Mouse (Mus musculus) CH12.LX (cell line): Measurements from ENCODE around the gene Hspb7. TPM values are rescaled to one million over a fixed set of nuclear protein-coding genes. Genes with fewer than 3 reads are reported as not detected.

Experiments used
- DNase-seq: peaks from one replicate; pipeline ENCODE4 v3.0.0-alpha.2; 2013; ENCODE audit errors: extremely low read depth
- H3K27ac ChIP-seq: 2 replicates; pipeline ENCODE4 v1.5.1; 2012; ENCODE audit warnings: low read depth, mild to moderate bottlenecking, control low read depth, moderate library complexity; ENCODE audit not compliant: insufficient read depth
- H3K27me3 ChIP-seq: replicated peaks from 2 replicates; pipeline ENCODE3; 2012; ENCODE audit warnings: inconsistent platforms
- H3K36me3 ChIP-seq, 2 experiments: replicated peaks in 1 of 2; 2 replicates each; pipeline versions ENCODE3 to v1.6.1; 2012; ENCODE audit warnings: inconsistent platforms in 1 of 2, low read length in 1 of 2, mild to moderate bottlenecking in 1 of 2, mixed read lengths in 1 of 2, moderate library complexity in 1 of 2; ENCODE audit not compliant: control insufficient read depth in 1 of 2, insufficient read depth in 1 of 2
- H3K4me1 ChIP-seq, 2 experiments: 2 replicates each; pipeline ENCODE4 v1.6.1; 2012; ENCODE audit warnings: inconsistent platforms in 1 of 2, moderate library complexity in 1 of 2; ENCODE audit not compliant: insufficient read depth in 2 of 2, control insufficient read depth in 1 of 2
- H3K4me2 ChIP-seq: 2 replicates; pipeline ENCODE4 v1.6.1; 2012; ENCODE audit warnings: low read depth, mild to moderate bottlenecking, control low read depth; ENCODE audit not compliant: poor library complexity, insufficient read depth, severe bottlenecking
- H3K4me3 ChIP-seq, 3 experiments: fragments of 150-350 bp in 1 of 3; sonication (generic) in 1 of 3; replicated peaks in 1 of 3; 2 replicates each; pipeline versions ENCODE3 to v1.5.1; 2011 to 2012; ENCODE audit warnings: low read depth in 2 of 3, low read length in 2 of 3, mild to moderate bottlenecking in 2 of 3, moderate library complexity in 2 of 3, control low read depth in 1 of 3, improper control_type of control experiment in 1 of 3, inconsistent platforms in 1 of 3, mixed read lengths in 1 of 3; ENCODE audit not compliant: poor library complexity in 1 of 3
- H3K79me2 ChIP-seq: replicated peaks from 2 replicates; pipeline ENCODE4 v1.6.1; 2012; ENCODE audit warnings: mild to moderate bottlenecking, moderate library complexity; ENCODE audit not compliant: control insufficient read depth, poor library complexity, insufficient read depth, severe bottlenecking; ENCODE audit errors: extremely low read depth
- H3K9ac ChIP-seq: 2 replicates; pipeline ENCODE4 v1.6.1; 2012; ENCODE audit warnings: low read depth, mild to moderate bottlenecking, control low read depth, moderate library complexity; ENCODE audit not compliant: insufficient read depth
- H3K9me3 ChIP-seq: replicated peaks from 2 replicates; pipeline ENCODE3; 2012; ENCODE audit warnings: low read length, inconsistent platforms, mixed read lengths
- BHLHE40 ChIP-seq: IDR thresholded peaks from 2 replicates; pipeline ENCODE4 v1.6.1; 2011; ENCODE audit warnings: mild to moderate bottlenecking, low read depth, low read length, improper control_type of control experiment
- CHD1 ChIP-seq: IDR thresholded peaks from 2 replicates; pipeline ENCODE4 v1.6.1; 2012; ENCODE audit warnings: low read depth, low read length, improper control_type of control experiment, inconsistent platforms
- CHD2 ChIP-seq: IDR thresholded peaks from 2 replicates; pipeline ENCODE4 v1.6.1; 2011; ENCODE audit warnings: low read length, improper control_type of control experiment
- E2F4 ChIP-seq: IDR thresholded peaks from 2 replicates; pipeline ENCODE4 v1.6.1; 2011; ENCODE audit warnings: low read depth, low read length, improper control_type of control experiment; ENCODE audit not compliant: insufficient replicate concordance
- EP300 ChIP-seq: IDR thresholded peaks from 2 replicates; pipeline ENCODE4 v1.6.1; 2011; ENCODE audit warnings: low read length, improper control_type of control experiment
- ETS1 ChIP-seq: conservative IDR thresholded peaks from 2 replicates; pipeline ENCODE4 v1.6.1; 2012; ENCODE audit warnings: low read depth, mild to moderate bottlenecking, inconsistent platforms, low read length, improper control_type of control experiment, moderate library complexity
- GABPA ChIP-seq: IDR thresholded peaks from 2 replicates; pipeline ENCODE4 v1.6.1; 2012; ENCODE audit warnings: low read depth, low read length, improper control_type of control experiment, inconsistent platforms; ENCODE audit not compliant: insufficient replicate concordance
- HCFC1 ChIP-seq: IDR thresholded peaks from 2 replicates; pipeline ENCODE4 v1.6.1; 2012; ENCODE audit warnings: low read depth, mild to moderate bottlenecking, inconsistent platforms, low read length, improper control_type of control experiment
- IRF4 ChIP-seq: IDR thresholded peaks from 2 replicates; pipeline ENCODE4 v1.6.1; 2014; ENCODE audit warnings: low read depth, mild to moderate bottlenecking, inconsistent platforms, low read length, improper control_type of control experiment
- JUN ChIP-seq: IDR thresholded peaks from 2 replicates; pipeline ENCODE4 v1.6.1; 2011; ENCODE audit warnings: low read depth, mild to moderate bottlenecking, low read length, improper control_type of control experiment, moderate library complexity; ENCODE audit not compliant: insufficient read depth
- MAFK ChIP-seq: IDR thresholded peaks from 2 replicates; pipeline ENCODE4 v1.6.1; 2011; ENCODE audit warnings: low read length, improper control_type of control experiment; ENCODE audit not compliant: insufficient replicate concordance
- MAZ ChIP-seq: IDR thresholded peaks from 2 replicates; pipeline ENCODE4 v1.6.1; 2012; ENCODE audit warnings: low read depth, mild to moderate bottlenecking, inconsistent platforms, low read length, improper control_type of control experiment, moderate library complexity
- MEF2A ChIP-seq: IDR thresholded peaks from 2 replicates; pipeline ENCODE4 v1.6.1; 2014; ENCODE audit warnings: low read depth, mild to moderate bottlenecking, inconsistent platforms, low read length, improper control_type of control experiment, borderline replicate concordance
- MXI1 ChIP-seq: IDR thresholded peaks from 2 replicates; pipeline ENCODE4 v1.6.1; 2011; ENCODE audit warnings: mild to moderate bottlenecking, low read depth, low read length, improper control_type of control experiment
- NELFE ChIP-seq: IDR thresholded peaks from 2 replicates; pipeline ENCODE4 v1.6.1; 2011; ENCODE audit warnings: low read depth, low read length, improper control_type of control experiment
- POLR2A ChIP-seq: IDR thresholded peaks from 2 replicates; pipeline ENCODE4 v1.6.1; 2011; ENCODE audit warnings: low read depth, mild to moderate bottlenecking, improper control_type of control experiment, low read length
- POLR2AphosphoS2 ChIP-seq: IDR thresholded peaks from 2 replicates; pipeline ENCODE4 v1.6.1; 2011; ENCODE audit warnings: low read depth, low read length, improper control_type of control experiment
- RAD21 ChIP-seq: IDR thresholded peaks from 2 replicates; pipeline ENCODE4 v1.6.1; 2011; ENCODE audit warnings: low read depth, mild to moderate bottlenecking, low read length, improper control_type of control experiment, moderate library complexity
- RCOR1 ChIP-seq: conservative IDR thresholded peaks from 2 replicates; pipeline ENCODE4 v1.6.1; 2012; ENCODE audit warnings: low read depth, mild to moderate bottlenecking, inconsistent platforms, low read length, improper control_type of control experiment
- TBP ChIP-seq: conservative IDR thresholded peaks from 2 replicates; pipeline ENCODE4 v1.6.1; 2011; ENCODE audit warnings: low read depth, low read length, improper control_type of control experiment
- TCF12 ChIP-seq: IDR thresholded peaks from 2 replicates; pipeline ENCODE4 v1.6.1; 2014; ENCODE audit warnings: low read depth, mild to moderate bottlenecking, inconsistent platforms, low read length, improper control_type of control experiment
- UBTF ChIP-seq: IDR thresholded peaks from 2 replicates; pipeline ENCODE4 v1.6.1; 2012; ENCODE audit warnings: low read depth, mild to moderate bottlenecking, inconsistent platforms, low read length, improper control_type of control experiment, moderate library complexity
- ZMIZ1 ChIP-seq: IDR thresholded peaks from 2 replicates; pipeline ENCODE4 v1.6.1; 2012; ENCODE audit warnings: low read depth, mild to moderate bottlenecking, inconsistent platforms, low read length, improper control_type of control experiment
- ZNF384 ChIP-seq: IDR thresholded peaks from 2 replicates; pipeline ENCODE4 v1.6.1; 2012; ENCODE audit warnings: low read depth, low read length, improper control_type of control experiment, inconsistent platforms
- dilution Hi-C: fragments of 300-500 bp; cut with MboI; formaldehyde crosslinking; loops from 2 replicates; pipeline ENCODE4 v1.14.3; 2020; ENCODE audit warnings: low sequenced_read_pairs; ENCODE audit not compliant: extremely low pct_unique_long_range_greater_than_20kb, extremely low pct_ligation_motif_present
- in situ Hi-C: fragments of 300-500 bp; cut with MboI; formaldehyde crosslinking; loops from 3 replicates; pipeline ENCODE4 v1.14.3; 2019; ENCODE audit warnings: low sequenced_read_pairs, low pct_ligation_motif_present, low pct_unique_long_range_greater_than_20kb, mixed read lengths
- polyA plus RNA-seq: library from polyadenylated mRNA; unstranded; fragments of >175 nt; gene quantifications from 2 replicates; pipeline ENCODE4 v1.2.1, GENCODE M21; 2012; ENCODE audit warnings: low read depth; ENCODE audit not compliant: insufficient read length
- total RNA-seq, 2 experiments: library from RNA; depleted of rRNA; stranded (reverse); fragments of 300-350 nt in 1 of 2; fragments of >200 nt in 1 of 2; gene quantifications; 2 replicates each; pipeline ENCODE4 v1.2.3; 2012 to 2014

The Hspb7 gene
- total and polyA plus RNA-seq, 3 experiments, result 0.04 TPM; not detected in 2

- Histone ChIP-seq H3K9me3 (no peaks in the 10 kb centered on the region), H3K4me2 (peak overlapping the region; percentile 82), H3K4me3 (peak overlapping the region; percentile 50 to 63 (median 58)), H3K9ac (peak overlapping the region; percentile 41), H3K27ac (peak overlapping the region; percentile 66; the same call in 1 of the 2 replicates), H3K79me2 (no peaks in the 10 kb centered on the region), H3K27me3 (peaks cover 1% of the 10 kb centered on the region), H3K4me1 (peaks cover 12 to 40% of the 10 kb centered on the region in 2 experiments), H3K36me3 (no peaks in the 10 kb centered on the region)
- DNase-seq, result peak; percentile 89
- TF ChIP-seq MXI1, result peak; percentile 52; the same call in 1 of the 2 replicates
- peak; percentile 88 for TF ChIP-seq IRF4
- TF ChIP-seq MAFK, result 0 out of 2 replicates have a peak, but pooled peaks have one; percentile 27
- 0 out of 2 replicates have a peak, but pooled peaks have one; percentile 42 for TF ChIP-seq UBTF
- no peak for TF ChIP-seq RAD21
- TF ChIP-seq MEF2A, result peak; percentile 99
- no peak for TF ChIP-seq CHD1
- TF ChIP-seq POLR2AphosphoS2, result 0 out of 2 replicates have a peak, but pooled peaks have one; percentile 62
- peak; percentile 66 for TF ChIP-seq TBP
- TF ChIP-seq GABPA, result no peak
- TF ChIP-seq HCFC1, result peak; percentile 24; the same call in 1 of the 2 replicates
- 0 out of 2 replicates have a peak, but pooled peaks have one; percentile 72 for TF ChIP-seq RCOR1
- peak; percentile 59 for TF ChIP-seq NELFE
- TF ChIP-seq BHLHE40, result peak; percentile 87
- peak; percentile 97 for TF ChIP-seq MAZ
- TF ChIP-seq ZNF384, result no peak
- peak; percentile 86 for TF ChIP-seq TCF12
- peak; percentile 92 for TF ChIP-seq ETS1
- TF ChIP-seq ZMIZ1, result peak; percentile 52; the same call in 1 of the 2 replicates
- no peak for TF ChIP-seq E2F4
- peak; percentile 87 for TF ChIP-seq CHD2
- TF ChIP-seq JUN, result peak; percentile 46; the same call in 1 of the 2 replicates
- peak; percentile 90 for TF ChIP-seq EP300
- peak; percentile 48 for TF ChIP-seq POLR2A
- in situ Hi-C loops (no loop called here), dilution Hi-C loops (no loop called here)
Observed at GRCm38 (mm10) chr4:141425484-141426479, 5.2 kb downstream of the Hspb7 start.
